Mouse (Mus musculus) stomach, embryonic 15.5 days (tissue): ENCODE measurements around the gene Hs1bp3. TPM values are rescaled to one million over a fixed set of nuclear protein-coding genes. Genes with fewer than 3 reads are reported as not detected.

Experiments used
- ATAC-seq: fragments of 200-750 bp; cut with Nextera tagmentation; 2 replicates; pipeline ENCODE4 v1.8.0; 2017; ENCODE audit warnings: low read depth, moderate number of reproducible peaks, moderate TSS enrichment; ENCODE audit not compliant: insufficient read depth, low FRiP score
- H3K27ac ChIP-seq: fragments of 300-500 bp; sonication (generic); 2 replicates; pipeline ENCODE4 v1.5.1; 2015; ENCODE audit warnings: mild to moderate bottlenecking, inconsistent platforms
- H3K27me3 ChIP-seq: fragments of 300-500 bp; sonication (generic); replicated peaks from 2 replicates; pipeline ENCODE4 v1.6.1; 2015; ENCODE audit warnings: inconsistent platforms
- H3K36me3 ChIP-seq: fragments of 300-500 bp; sonication (generic); 2 replicates; pipeline ENCODE4 v1.6.1; 2015; ENCODE audit warnings: inconsistent platforms
- H3K4me1 ChIP-seq: fragments of 300-500 bp; sonication (generic); 2 replicates; pipeline ENCODE4 v1.6.1; 2015; ENCODE audit warnings: inconsistent platforms
- H3K4me2 ChIP-seq: fragments of 300-500 bp; sonication (generic); 2 replicates; pipeline ENCODE4 v1.6.1; 2015; ENCODE audit warnings: mild to moderate bottlenecking, inconsistent platforms
- H3K4me3 ChIP-seq: fragments of 300-500 bp; sonication (generic); replicated peaks from 2 replicates; pipeline ENCODE4 v1.5.1; 2015; ENCODE audit warnings: inconsistent platforms
- H3K9ac ChIP-seq: fragments of 300-500 bp; sonication (generic); 2 replicates; pipeline ENCODE4 v1.6.1; 2015; ENCODE audit warnings: inconsistent platforms
- H3K9me3 ChIP-seq: fragments of 300-500 bp; sonication (generic); 2 replicates; pipeline ENCODE4 v1.6.1; 2016; ENCODE audit warnings: inconsistent platforms
- WGBS: fragments of 180-500 bp; shearing (Covaris S2); methylation state at CpG from one replicate; pipeline ENCODE4 v1.1.7; 2015; 5-methylcytosine and 5-hydroxymethylcytosine counted together
- polyA plus RNA-seq: library from polyadenylated mRNA; unstranded; fragments of >200 nt; fragmentation: Nextera tagmentation; extraction: Ambion mirVana; gene quantifications from 2 replicates; pipeline ENCODE4 v1.2.1, GENCODE M21; 2015

Hs1bp3 gene
- polyA plus RNA-seq, 1 experiment from 2014 or later = 14.5 TPM

- H3K9ac ChIP-seq = no peak overlapping the region
- no peaks in the 10 kb centered on the region for H3K9me3 ChIP-seq
- no peak overlapping the region for H3K27ac ChIP-seq
- H3K36me3 ChIP-seq = no peaks in the 10 kb centered on the region
- 9% methylated on average over 5 of the region's 5 CpGs for WGBS
- H3K4me1 ChIP-seq = peaks cover 10% of the 10 kb centered on the region
- no peak overlapping the region for H3K4me2 ChIP-seq
- no peak overlapping the region for H3K4me3 ChIP-seq
- ATAC-seq = no peak
- H3K27me3 ChIP-seq = peaks cover 59% of the 10 kb centered on the region
Measured at GRCm38 (mm10) chr12:8306432-8306831, 6.8 kb upstream of the Hs1bp3 start.

GRCm38 (mm10) chr12:8306910-8307309 is 6.3 kb upstream of the Hs1bp3 start:
- 61% methylated on average over 1 of the region's 1 CpGs for WGBS
- H3K27me3 ChIP-seq = peaks cover 58% of the 10 kb centered on the region
- ATAC-seq = no peak
- H3K9ac ChIP-seq = no peak overlapping the region
- peaks cover 5% of the 10 kb centered on the region for H3K4me1 ChIP-seq
- no peak overlapping the region for H3K4me3 ChIP-seq
- H3K27ac ChIP-seq = no peak overlapping the region
- no peak overlapping the region for H3K4me2 ChIP-seq
- H3K9me3 ChIP-seq = no peaks in the 10 kb centered on the region
- no peaks in the 10 kb centered on the region for H3K36me3 ChIP-seq

- Histone ChIP-seq H3K27ac (no peak overlapping the region), H3K4me1 (peaks cover 8% of the 10 kb centered on the region), H3K36me3 (no peaks in the 10 kb centered on the region), H3K9me3 (no peaks in the 10 kb centered on the region), H3K27me3 (peaks cover 25% of the 10 kb centered on the region), H3K4me3 (no peak overlapping the region), H3K4me2 (no peak overlapping the region), H3K9ac (no peak overlapping the region)
- WGBS = 56% methylated on average over 17 of the region's 17 CpGs
- no peak for ATAC-seq
Measured at GRCm38 (mm10) chr12:8310992-8311391, 2.2 kb upstream of the Hs1bp3 start.

DNA sequence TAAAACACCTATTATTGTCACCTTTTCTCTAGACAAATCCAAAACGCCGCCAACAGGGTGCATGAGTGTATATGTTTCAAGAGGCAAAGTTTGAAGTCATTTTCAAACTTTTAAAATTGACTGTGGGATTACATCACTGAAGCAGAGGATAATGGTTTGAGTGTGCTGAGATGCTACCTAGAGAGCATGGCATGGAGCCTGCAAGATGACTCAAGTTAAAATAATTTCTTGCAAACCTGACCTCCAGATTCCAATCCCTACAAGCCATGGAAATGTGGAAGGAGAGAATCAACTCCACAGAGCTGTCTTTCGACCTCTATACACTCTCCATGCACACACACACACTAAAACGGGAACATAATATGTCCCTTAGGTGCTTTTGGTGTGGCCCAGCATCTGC is 966 bp upstream of the Hs1bp3 start:
- no peak overlapping the region for H3K4me3 ChIP-seq
- no peak overlapping the region for H3K4me2 ChIP-seq
- H3K9ac ChIP-seq = no peak overlapping the region
- WGBS = 83% methylated on average over 4 of the region's 4 CpGs
- peaks cover 8% of the 10 kb centered on the region for H3K4me1 ChIP-seq
- no peak for ATAC-seq
- peaks cover 23% of the 10 kb centered on the region for H3K27me3 ChIP-seq
- no peaks in the 10 kb centered on the region for H3K9me3 ChIP-seq
- no peak overlapping the region for H3K27ac ChIP-seq
- H3K36me3 ChIP-seq = no peaks in the 10 kb centered on the region

DNA sequence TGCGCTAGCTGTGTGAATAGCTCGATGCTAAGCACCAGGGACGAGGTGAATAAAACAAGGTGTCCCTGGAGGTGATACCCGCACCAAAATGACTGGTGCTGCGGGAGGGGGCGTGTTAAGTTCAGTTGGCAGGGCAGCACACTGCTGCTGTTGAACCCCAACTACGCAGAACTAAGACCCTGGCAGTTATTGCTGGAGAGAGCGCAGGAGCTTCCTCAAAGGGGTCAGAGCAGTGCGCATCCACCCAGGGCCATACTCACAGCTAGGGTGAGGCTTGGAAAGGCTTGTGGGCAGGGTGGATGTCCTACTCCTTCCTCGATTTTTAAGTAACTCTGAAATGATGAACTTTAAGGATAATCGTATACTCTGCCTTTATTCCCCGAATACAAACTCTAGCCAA is 541 bp downstream of the Hs1bp3 start:
- Histone ChIP-seq H3K36me3 (no peaks in the 10 kb centered on the region), H3K4me2 (peak overlapping the region; percentile 89), H3K9me3 (no peaks in the 10 kb centered on the region), H3K4me3 (peak overlapping the region; percentile 77), H3K4me1 (peaks cover 8% of the 10 kb centered on the region), H3K9ac (peak overlapping the region; percentile 65), H3K27ac (no peak overlapping the region), H3K27me3 (peaks cover 23% of the 10 kb centered on the region)
- ATAC-seq = no peak
- 19% methylated on average over 12 of the region's 12 CpGs for WGBS

GRCm38 (mm10) chr12:8316541-8316940 is 3.3 kb downstream of the Hs1bp3 start:
- peaks cover 8% of the 10 kb centered on the region; the same call in 1 of the 2 replicates for H3K27me3 ChIP-seq
- WGBS = 80% methylated on average over 5 of the region's 5 CpGs
- H3K27ac ChIP-seq = no peak overlapping the region
- H3K4me1 ChIP-seq = peaks cover 12% of the 10 kb centered on the region
- H3K9me3 ChIP-seq = no peaks in the 10 kb centered on the region
- H3K9ac ChIP-seq = no peak overlapping the region
- no peak overlapping the region for H3K4me3 ChIP-seq
- no peak overlapping the region for H3K4me2 ChIP-seq
- 0 out of 2 replicates have a peak, but pooled peaks cover 5% of the 10 kb centered on the region for H3K36me3 ChIP-seq
- ATAC-seq = no peak

DNA sequence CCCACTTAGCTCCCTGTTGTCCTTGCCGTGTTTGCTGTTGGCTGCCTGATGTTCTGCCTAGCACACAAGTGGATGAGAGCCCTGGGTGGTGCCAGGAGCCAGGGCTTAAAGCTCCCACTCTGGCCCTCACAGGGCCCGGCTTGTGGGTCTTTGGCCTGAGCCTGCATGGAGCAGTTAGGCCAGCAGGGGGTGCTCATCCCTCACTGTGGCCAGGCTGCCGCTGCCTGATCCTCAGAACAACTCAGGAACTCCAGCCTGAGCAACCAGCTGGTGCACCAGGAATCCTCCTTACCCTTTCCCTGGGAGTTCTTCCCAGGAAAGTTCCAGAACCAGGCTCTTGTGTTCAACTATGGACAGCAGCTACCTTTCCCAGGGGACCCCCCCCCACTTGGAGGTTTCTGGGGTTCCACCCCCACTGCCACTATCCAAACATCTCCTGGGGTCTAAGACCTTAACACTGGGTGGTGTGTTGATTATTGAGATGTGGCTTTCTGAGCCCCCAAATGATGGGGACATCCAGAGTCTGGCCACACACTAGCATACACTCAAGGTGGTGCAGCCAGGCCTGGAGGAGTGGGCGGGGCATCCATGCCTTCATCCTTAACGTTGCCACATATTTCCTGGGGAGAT is 7.0 kb downstream of the Hs1bp3 start:
- peak; percentile 34; the same call in 1 of the 2 replicates for ATAC-seq
- Histone ChIP-seq H3K9ac (no peak overlapping the region), H3K27ac (no peak overlapping the region), H3K9me3 (no peaks in the 10 kb centered on the region), H3K4me2 (no peak overlapping the region), H3K36me3 (0 out of 2 replicates have a peak, but pooled peaks cover 11% of the 10 kb centered on the region), H3K27me3 (no peaks in the 10 kb centered on the region), H3K4me3 (no peak overlapping the region), H3K4me1 (0 out of 2 replicates have a peak, but pooled peaks cover 4% of the 10 kb centered on the region)
- WGBS = 41% methylated on average over 5 of the region's 5 CpGs

DNA sequence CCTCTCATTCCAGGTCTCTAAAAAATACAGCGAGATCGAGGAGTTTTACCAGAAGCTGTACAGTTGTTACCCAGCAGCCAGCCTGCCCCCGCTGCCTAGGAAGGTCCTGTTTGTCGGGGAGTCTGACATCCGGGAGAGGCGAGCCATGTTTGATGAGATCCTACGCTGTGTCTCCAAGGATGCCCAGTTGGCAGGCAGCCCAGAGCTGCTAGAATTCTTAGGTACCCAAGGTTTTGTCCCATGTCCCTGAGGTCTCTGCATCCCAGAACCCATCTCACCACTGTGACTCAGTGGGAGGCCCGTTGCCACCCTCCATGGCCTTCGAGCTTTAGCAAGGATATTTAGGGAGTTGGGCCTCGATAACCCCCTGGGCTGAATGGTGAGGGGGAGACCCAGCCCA is 8.3 kb downstream of the Hs1bp3 start:
- Histone ChIP-seq H3K36me3 (0 out of 2 replicates have a peak, but pooled peaks cover 11% of the 10 kb centered on the region), H3K27ac (no peak overlapping the region), H3K27me3 (no peaks in the 10 kb centered on the region), H3K9ac (no peak overlapping the region), H3K4me2 (no peak overlapping the region), H3K4me3 (no peak overlapping the region), H3K4me1 (0 out of 2 replicates have a peak, but pooled peaks cover 4% of the 10 kb centered on the region), H3K9me3 (no peaks in the 10 kb centered on the region)
- no peak for ATAC-seq
- 89% methylated on average over 10 of the region's 10 CpGs for WGBS

DNA sequence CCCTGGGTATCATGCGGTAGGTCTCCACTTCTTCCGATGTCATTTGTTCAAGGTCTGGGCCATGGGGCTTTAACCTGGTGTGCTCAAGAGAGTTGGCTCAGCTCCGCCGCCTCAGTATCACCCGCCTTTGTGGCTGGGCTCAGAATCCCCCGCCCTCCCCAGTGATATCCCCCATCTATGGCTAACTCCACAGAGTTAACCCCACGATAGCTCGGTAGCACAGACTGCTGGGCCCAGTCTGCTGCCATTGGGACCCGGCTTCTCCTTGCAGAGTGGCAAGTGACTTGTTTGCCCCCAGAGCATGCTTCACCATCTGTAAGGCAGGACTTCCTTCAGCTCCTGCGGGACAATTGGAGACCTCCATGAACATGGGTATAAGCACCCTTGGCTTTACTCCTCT is 10.9 kb downstream of the Hs1bp3 start:
- H3K9ac ChIP-seq = no peak overlapping the region
- ATAC-seq = no peak
- no peaks in the 10 kb centered on the region for H3K9me3 ChIP-seq
- peaks cover 4% of the 10 kb centered on the region; the same call in 1 of the 2 replicates for H3K4me1 ChIP-seq
- WGBS = 86% methylated on average over 10 of the region's 10 CpGs
- no peak overlapping the region for H3K4me3 ChIP-seq
- H3K36me3 ChIP-seq = 0 out of 2 replicates have a peak, but pooled peaks cover 11% of the 10 kb centered on the region
- H3K27me3 ChIP-seq = no peaks in the 10 kb centered on the region
- no peak overlapping the region for H3K27ac ChIP-seq
- no peak overlapping the region for H3K4me2 ChIP-seq

DNA sequence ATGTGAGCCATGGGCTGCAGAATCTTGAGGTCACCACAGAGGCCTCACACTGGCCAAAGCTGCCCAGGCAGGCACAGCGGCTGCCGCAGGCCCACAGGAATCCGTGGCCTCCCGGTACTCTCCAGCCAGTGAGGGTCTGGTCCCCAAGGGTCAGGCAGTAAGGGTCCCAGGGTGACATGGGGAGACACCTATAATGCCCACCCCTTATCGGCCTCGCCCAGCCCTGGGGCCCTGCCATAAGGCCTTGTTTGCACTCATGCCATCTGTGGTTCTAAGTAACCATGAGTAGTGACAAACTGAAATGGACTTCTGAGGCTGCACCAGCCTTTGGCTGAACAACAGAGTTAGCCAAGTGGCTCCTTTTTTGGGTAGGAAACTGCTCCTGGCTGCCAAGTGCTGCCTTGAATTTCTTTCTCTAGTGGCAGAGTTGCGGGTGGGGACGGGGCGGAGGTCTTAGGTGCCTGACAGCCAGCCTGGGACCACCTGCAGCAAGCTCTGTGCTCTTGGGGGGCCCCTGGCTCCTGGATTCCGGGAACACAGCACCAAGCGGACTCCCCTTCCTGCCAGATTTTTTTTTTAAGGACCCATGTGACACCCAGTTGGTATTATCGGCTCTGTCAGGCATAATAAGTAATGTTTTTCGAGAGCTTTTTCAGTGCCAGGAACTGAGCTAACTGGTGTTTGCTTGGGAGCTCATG is 12.2 kb downstream of the Hs1bp3 start:
- Histone ChIP-seq H3K9ac (no peak overlapping the region), H3K4me1 (peaks cover 4% of the 10 kb centered on the region; the same call in 1 of the 2 replicates), H3K9me3 (no peaks in the 10 kb centered on the region), H3K4me2 (no peak overlapping the region), H3K27me3 (no peaks in the 10 kb centered on the region), H3K27ac (no peak overlapping the region), H3K36me3 (0 out of 2 replicates have a peak, but pooled peaks cover 11% of the 10 kb centered on the region), H3K4me3 (no peak overlapping the region)
- 83% methylated on average over 13 of the region's 13 CpGs for WGBS
- no peak for ATAC-seq

- H3K27me3 ChIP-seq = no peaks in the 10 kb centered on the region
- H3K4me2 ChIP-seq = no peak overlapping the region
- no peak overlapping the region for H3K9ac ChIP-seq
- H3K4me1 ChIP-seq = peaks cover 5% of the 10 kb centered on the region
- no peak for ATAC-seq
- H3K36me3 ChIP-seq = 0 out of 2 replicates have a peak, but pooled peaks cover 7% of the 10 kb centered on the region
- H3K9me3 ChIP-seq = no peaks in the 10 kb centered on the region
- 0 out of 2 replicates have a peak overlapping the region, but pooled peaks have one; percentile 16 for H3K27ac ChIP-seq
- WGBS = 86% methylated on average over 17 of the region's 17 CpGs
- no peak overlapping the region for H3K4me3 ChIP-seq
Measured at GRCm38 (mm10) chr12:8325943-8326522, 12.8 kb downstream of the Hs1bp3 start.
